Mouse (Mus musculus) spleen, adult 12 weeks (tissue): ENCODE results near the gene Cherp.

ENCODE experiments used
- DNase-seq: peaks from one replicate; pipeline ENCODE4 v3.0.0; 2022; ENCODE audit warnings: low spot score

Gene Cherp

DNA sequence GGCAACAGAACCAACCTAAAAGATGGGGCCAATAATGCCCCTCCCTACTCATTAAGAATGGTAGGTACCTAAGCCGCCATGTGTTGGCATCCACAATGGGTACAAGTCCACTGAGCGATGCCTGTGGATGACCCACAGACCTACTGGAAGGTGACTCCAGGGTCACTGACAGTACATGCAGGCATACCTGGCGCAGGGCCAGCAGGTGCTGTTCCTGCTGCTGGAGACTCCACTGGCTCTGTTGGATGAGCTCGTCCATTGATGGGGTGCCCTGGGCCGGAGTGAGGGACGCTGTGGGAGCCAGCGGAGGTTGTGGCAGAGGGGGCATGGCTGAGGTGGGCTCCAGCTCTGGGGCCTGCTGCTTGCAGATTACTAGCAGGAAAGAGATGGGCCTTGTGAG, 4.3 kb downstream of the Cherp start:
- no peak for DNase-seq

- DNase-seq, result no peak
Observed at GRCm38 (mm10) chr8:72469984-72470383, 5.0 kb downstream of the Cherp start.

DNA sequence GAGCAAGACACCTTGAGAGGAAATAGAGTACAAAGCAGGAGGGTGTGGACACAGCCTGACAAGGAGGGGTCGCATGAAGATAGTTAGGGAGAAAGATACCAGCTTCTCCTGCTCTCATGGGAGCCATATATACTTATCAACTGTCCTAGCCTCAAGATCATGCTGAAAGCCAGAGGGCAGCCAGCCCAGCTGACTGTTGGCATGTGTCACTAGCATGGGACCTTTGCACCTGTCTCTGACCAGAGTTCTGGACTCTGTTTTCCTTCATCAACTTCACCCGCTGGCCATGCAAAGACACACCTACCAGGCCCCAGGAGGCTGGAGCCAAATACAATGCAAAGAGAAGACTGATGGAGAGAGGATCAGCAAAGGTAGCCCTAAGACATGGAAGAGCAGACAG, 5.8 kb downstream of the Cherp start:
- no peak for DNase-seq

GRCm38 (mm10) chr8:72464211-72464610, 10.8 kb downstream of the Cherp start:
- DNase-seq, result no peak

DNA sequence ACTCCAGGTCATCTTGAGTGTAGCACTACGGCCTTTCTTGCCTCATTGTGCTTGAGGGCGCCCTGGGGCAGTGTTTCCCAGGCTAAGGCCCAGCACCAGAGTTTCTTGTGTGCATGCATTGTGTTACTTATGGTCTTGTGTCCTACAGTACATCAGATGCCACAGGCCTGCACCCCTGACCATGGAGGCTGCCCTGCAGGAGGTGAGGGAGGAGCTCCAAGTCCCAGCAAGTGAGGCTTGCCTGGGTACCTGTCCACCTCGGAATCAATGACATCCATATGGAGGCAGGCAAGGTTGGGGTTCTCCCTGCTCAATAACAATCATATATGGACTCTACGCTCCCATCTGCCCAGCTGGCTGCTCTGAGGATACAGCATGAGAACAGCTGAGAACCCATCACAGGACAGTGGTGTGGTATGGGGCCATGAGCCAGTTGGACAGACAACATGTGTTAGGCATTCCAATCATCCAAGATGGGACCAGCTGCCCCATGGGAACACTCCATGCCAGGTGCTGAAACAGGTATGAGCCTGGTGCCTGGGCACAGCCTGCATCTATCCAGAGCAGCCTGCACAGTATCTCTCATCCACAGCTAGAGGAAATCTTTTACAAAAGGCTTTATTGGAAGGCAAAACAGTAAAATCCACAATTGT, 15.0 kb downstream of the Cherp start:
- no peak for DNase-seq

- no peak for DNase-seq
Observed at GRCm38 (mm10) chr8:72458457-72458856, 16.6 kb downstream of the Cherp start.

GRCm38 (mm10) chr8:72457806-72458205, 17.2 kb downstream of the Cherp start:
- no peak for DNase-seq

GRCm38 (mm10) chr8:72455317-72455716, 19.7 kb downstream of the Cherp start:
- no peak for DNase-seq

DNA sequence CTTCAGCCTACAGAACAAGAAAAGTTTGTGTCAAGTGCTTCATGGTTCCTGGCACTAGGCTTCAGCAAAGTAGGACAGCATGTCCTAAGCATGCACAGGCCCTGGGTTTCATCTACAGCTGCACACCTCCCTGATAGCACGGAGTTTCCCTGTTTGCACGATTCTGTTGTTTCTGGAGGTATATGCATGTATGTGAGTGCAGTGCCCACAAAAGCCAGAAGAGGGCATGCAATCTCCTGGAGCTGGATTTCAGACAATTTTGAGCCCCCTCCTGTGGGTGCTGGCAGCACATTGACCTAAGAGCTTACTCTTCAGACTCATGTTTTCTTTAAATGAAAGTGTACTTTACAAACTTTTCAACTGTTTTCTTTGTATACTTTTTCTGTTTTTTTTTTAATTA, 21.1 kb downstream of the Cherp start:
- no peak for DNase-seq

GRCm38 (mm10) chr8:72451516-72451915, 23.5 kb downstream of the Cherp start:
- DNase-seq, result no peak

GRCm38 (mm10) chr8:72445071-72445470, 30.0 kb downstream of the Cherp start:
- DNase-seq, result no peak

DNA sequence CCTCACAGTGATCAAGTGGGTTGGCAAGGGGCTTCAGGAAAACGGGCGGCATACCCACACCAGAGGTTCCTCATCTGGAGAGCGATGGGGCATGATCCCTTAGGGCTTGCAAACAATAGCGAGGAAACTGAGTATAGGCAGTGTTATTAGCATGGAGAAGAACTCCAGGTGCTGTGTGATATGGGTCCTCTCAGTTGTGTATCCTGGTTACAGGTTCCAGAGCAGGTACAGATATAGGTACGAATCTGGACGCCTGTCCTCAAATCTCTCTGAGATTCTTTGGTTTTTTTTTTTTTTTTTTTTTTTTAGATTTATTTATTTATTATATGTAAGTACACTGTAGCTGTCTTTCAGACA, 31.1 kb downstream of the Cherp start:
- DNase-seq, result no peak

DNA sequence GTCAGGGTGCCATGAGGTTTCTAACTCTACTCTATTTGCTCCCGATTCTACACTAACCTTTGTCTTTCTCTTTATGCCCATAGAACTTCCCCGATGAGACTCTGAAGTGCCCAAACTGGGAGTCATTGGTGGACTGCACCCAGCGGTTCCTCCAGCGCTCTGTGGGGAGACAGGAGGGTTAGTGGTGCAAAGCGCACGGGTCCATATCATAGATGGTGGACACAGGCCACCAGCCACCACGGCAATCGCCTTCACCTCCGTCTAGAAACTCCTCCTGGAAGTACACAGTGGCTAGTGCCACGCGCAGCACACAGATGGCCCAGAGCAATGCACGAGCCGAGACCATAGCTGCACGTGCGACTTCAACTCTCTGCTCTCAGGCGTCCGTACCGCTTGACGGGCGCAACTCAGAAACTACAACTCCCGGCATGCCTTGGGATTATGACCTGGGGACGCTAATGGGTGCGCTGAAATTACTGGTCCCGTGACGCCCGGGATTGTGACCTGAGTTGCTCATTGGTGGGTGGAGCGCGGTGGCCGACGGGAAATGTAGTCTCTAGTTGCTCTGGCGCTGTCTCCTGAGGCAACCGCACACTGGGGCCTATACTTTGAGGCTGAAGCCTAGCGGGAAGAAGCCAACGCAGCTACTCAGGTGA, 31.6 kb downstream of the Cherp start, which contains the start of the genes Calr3 and 1700030K09Rik:
Gene Calr3 (minus strand): TSS at position 533 of the 656 bp plus-strand sequence.
Gene 1700030K09Rik (plus strand): TSS at position 543 of the 656 bp plus-strand sequence.
- DNase-seq, result peak; percentile 89

DNA sequence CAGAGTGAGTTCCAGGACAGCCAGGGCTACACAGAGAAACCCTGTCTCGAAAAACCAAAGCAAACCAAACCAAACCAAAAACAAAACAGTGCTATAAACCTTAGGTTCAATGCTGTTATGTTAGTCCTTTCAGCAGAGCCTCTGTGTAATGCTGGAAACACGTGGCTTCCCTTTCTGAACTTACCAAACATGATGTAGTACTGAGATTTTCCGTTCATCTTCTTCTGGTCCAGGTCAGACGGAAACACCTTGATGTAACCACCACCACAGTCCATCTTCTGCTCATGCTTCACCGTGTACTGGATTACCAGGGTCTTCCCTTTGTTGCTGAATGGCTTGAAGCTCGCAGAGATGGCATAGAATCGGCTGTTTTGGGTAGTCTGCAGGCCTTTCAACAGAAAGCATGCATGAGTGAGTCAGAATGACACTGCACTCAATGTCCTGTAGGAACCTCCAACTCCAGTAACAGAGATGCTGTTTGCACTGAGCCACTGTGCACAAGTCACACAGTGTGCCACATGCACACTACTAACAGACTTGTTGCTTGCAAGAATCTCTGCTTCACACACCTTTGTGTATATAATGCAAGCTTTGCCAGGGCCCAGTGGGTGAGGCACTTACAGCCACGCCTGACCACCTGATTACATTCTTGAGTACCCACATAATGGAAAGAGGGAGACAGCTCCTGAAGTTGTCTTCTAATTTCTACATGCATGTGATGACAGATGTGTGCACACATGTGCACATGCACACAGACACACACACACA, 36.6 kb downstream of the Cherp start:
- no peak for DNase-seq

DNA sequence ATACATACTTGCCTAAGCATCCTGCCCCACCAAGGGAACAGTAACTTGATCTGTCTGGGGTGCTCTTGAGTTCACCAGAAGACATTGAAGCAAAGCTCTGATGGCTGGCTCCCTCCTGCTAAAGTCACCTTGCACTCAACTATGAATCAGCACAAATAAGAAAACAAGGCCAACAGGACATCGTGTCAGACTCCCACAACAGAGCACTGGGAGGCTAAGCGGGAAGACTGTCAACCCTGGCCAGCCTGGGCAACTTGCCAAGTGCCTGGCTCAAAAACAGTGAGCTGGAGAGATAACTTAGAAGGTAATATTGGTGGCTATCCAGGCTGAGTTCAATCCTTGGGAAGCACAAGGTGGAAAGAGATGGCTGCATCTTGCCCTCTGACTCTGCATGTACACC, 40.1 kb downstream of the Cherp start:
- DNase-seq, result no peak

DNA sequence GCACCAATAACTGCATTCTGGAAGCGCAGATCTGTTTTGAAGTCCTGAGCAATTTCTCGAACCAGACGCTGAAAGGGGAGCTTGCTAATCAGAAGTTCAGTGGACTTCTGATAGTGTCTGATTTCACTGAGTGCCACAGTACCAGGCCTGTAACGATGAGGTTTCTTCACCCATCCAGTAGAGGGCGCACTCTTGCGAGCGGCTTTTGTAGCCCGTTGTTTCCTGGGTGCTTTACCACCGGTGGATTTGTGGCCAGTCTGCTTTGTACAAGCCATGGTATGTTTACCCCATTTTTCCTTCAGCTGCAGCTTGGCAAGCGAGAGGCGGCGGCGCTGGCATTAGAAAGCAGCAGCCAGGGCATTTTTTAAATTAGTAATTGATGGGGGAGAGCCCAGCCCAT, 45.4 kb downstream of the Cherp start:
- no peak for DNase-seq

DNA sequence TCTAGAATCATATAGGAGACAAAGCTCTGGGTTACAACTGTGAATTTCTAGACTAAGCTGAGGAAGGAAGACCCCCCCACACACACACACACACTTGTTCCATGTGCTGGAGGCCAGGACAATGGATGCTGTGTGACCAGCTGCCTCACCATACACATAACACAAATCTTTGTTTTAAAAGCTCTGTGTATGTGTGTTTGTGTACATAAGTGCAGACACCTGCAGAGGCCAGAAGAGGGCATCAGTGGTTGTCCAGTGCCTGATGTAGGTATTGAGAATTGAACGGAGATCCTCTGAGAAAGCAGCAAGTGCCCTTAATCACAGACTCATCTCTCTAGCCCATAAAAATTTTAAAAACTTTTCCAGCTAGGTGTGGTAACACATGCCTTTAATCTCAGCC, 52.1 kb downstream of the Cherp start:
- no peak for DNase-seq

GRCm38 (mm10) chr8:72421362-72422335, 53.4 kb downstream of the Cherp start, which contains the start of gene Eps15l1:
Eps15l1 (minus strand) TSS chr8:72421460.
- DNase-seq, result peak; percentile 95

GRCm38 (mm10) chr8:72420571-72421361, 54.3 kb downstream of the Cherp start:
- peak; percentile 32 for DNase-seq

DNA sequence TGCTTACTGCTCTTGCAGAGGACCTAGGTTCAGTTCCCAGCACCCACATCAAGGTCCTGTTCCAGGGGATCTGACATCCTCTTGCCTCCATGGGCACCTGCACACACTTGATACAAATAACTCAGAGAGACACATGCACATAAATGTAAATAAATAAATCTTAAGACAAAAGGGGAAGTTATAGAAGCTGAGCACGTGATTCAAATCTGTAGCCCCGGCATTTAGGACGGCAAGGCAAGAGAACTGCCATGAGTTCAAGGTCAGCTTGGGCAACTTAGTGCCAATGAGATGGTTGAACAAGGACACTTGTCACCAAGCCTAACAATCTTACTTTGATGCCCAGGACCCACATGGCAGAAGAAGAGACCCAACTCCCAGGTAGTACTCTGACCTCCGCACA, 57.0 kb downstream of the Cherp start:
- DNase-seq, result no peak

GRCm38 (mm10) chr8:72415252-72415651, 59.8 kb downstream of the Cherp start:
- DNase-seq, result peak; percentile 64
